Mouse (Mus musculus) embryonic facial prominence, embryonic 11.5 days (tissue): ENCODE measurements at regions not wholly inside any gene's neighbourhood (a gene's known extent, or its start where the extent isn't known, plus 50 kb on each side); places are given as distances from the start of the nearest gene placed in this dataset.
"Not testable (repeated sequence)": the region's sequence is repeated elsewhere in the genome, so short reads cannot be mapped to it uniquely, and the experiment has no call there.

Experiments used
- ATAC-seq: fragments of 200-750 bp; cut with Nextera tagmentation; replicated peaks from 2 replicates; pipeline ENCODE4 v1.8.0; 2017; ENCODE audit warnings: low read depth; ENCODE audit not compliant: insufficient number of reproducible peaks, low FRiP score, low TSS enrichment
- DNase-seq: peaks from one replicate; pipeline ENCODE4 v3.0.0-alpha.2; 2015; ENCODE audit warnings: low spot score
- H3K27ac ChIP-seq: fragments of 300-500 bp; sonication (generic); replicated peaks from 2 replicates; pipeline ENCODE4 v1.5.1; 2014; ENCODE audit warnings: mild to moderate bottlenecking, low read depth, low read length, control low read depth
- H3K27me3 ChIP-seq: fragments of 300-500 bp; sonication (generic); 2 replicates; pipeline ENCODE4 v1.6.1; 2014; ENCODE audit warnings: mild to moderate bottlenecking, low read length, moderate library complexity, mixed read lengths; ENCODE audit not compliant: control insufficient read depth, insufficient read depth
- H3K36me3 ChIP-seq: fragments of 300-500 bp; sonication (generic); replicated peaks from 2 replicates; pipeline ENCODE4 v1.6.1; 2014; ENCODE audit warnings: low read depth, mild to moderate bottlenecking, low read length, moderate library complexity, mixed read lengths; ENCODE audit not compliant: control insufficient read depth, insufficient read depth
- H3K4me1 ChIP-seq: fragments of 300-500 bp; sonication (generic); 2 replicates; pipeline ENCODE4 v1.6.1; 2014; ENCODE audit warnings: low read length, mixed read lengths; ENCODE audit not compliant: control insufficient read depth, insufficient read depth
- H3K4me2 ChIP-seq: fragments of 300-500 bp; sonication (generic); 2 replicates; pipeline ENCODE4 v1.6.1; 2014; ENCODE audit warnings: low read depth, mild to moderate bottlenecking, control low read depth, low read length, moderate library complexity
- H3K4me3 ChIP-seq: fragments of 300-500 bp; sonication (generic); 2 replicates; pipeline ENCODE4 v1.5.1; 2014; ENCODE audit warnings: low read depth, low read length, control low read depth
- H3K9ac ChIP-seq: fragments of 300-500 bp; sonication (generic); replicated peaks from 2 replicates; pipeline ENCODE4 v1.6.1; 2014; ENCODE audit warnings: mild to moderate bottlenecking, control low read depth, low read length
- H3K9me3 ChIP-seq: fragments of 300-500 bp; sonication (generic); replicated peaks from 2 replicates; pipeline ENCODE4 v1.6.1; 2016; ENCODE audit warnings: mild to moderate bottlenecking, low read length, inconsistent platforms, mixed read lengths; ENCODE audit not compliant: control insufficient read depth
- WGBS: fragments of 180-500 bp; shearing (Covaris S2); extraction: QIAGEN DNeasy Blood & Tissue Kit; methylation state at CpG from one replicate; pipeline ENCODE4 v1.1.7; 2014; 5-methylcytosine and 5-hydroxymethylcytosine counted together

- not testable (repeated sequence) for ATAC-seq, H3K27me3 ChIP-seq, H3K9ac ChIP-seq, H3K9me3 ChIP-seq, H3K4me2 ChIP-seq, H3K4me1 ChIP-seq, H3K4me3 ChIP-seq, H3K27ac ChIP-seq, DNase-seq, H3K36me3 ChIP-seq
Measured at GRCm38 (mm10) chr3:31708367-31708766, 193.9 kb upstream of the Kcnmb2 start.

- no peak for DNase-seq
- H3K4me1 ChIP-seq = no peaks in the 10 kb centered on the region
- no peak overlapping the region for H3K9ac ChIP-seq
- no peaks in the 10 kb centered on the region for H3K9me3 ChIP-seq
- 72% methylated on average over 1 of the region's 1 CpGs for WGBS
- H3K27ac ChIP-seq = no peak overlapping the region
- no peak for ATAC-seq
- no peak overlapping the region for H3K4me2 ChIP-seq
- H3K36me3 ChIP-seq = no peaks in the 10 kb centered on the region
- no peak overlapping the region for H3K4me3 ChIP-seq
- no peaks in the 10 kb centered on the region for H3K27me3 ChIP-seq
Measured at GRCm38 (mm10) chr3:31741289-31741688, 161.0 kb upstream of the Kcnmb2 start.

GRCm38 (mm10) chr3:31755881-31756280, 146.4 kb upstream of the Kcnmb2 start:
- no peak for DNase-seq
- ATAC-seq = no peak
- Histone ChIP-seq H3K27me3 (no peaks in the 10 kb centered on the region), H3K4me1 (no peaks in the 10 kb centered on the region), H3K4me2 (no peak overlapping the region), H3K9me3 (no peaks in the 10 kb centered on the region), H3K4me3 (no peak overlapping the region), H3K36me3 (no peaks in the 10 kb centered on the region), H3K27ac (no peak overlapping the region), H3K9ac (no peak overlapping the region)
- 86% methylated on average over 4 of the region's 4 CpGs for WGBS

GRCm38 (mm10) chr3:31769193-31769592, 133.1 kb upstream of the Kcnmb2 start:
- ATAC-seq = no peak
- 87% methylated on average over 1 of the region's 1 CpGs for WGBS
- no peaks in the 10 kb centered on the region for H3K9me3 ChIP-seq
- H3K9ac ChIP-seq = no peak overlapping the region
- no peaks in the 10 kb centered on the region for H3K27me3 ChIP-seq
- no peaks in the 10 kb centered on the region for H3K4me1 ChIP-seq
- H3K4me2 ChIP-seq = no peak overlapping the region
- H3K4me3 ChIP-seq = no peak overlapping the region
- DNase-seq = peak; percentile 60
- H3K27ac ChIP-seq = no peak overlapping the region
- no peaks in the 10 kb centered on the region for H3K36me3 ChIP-seq

- WGBS = 34% methylated on average over 4 of the region's 4 CpGs
Measured at GRCm38 (mm10) chr3:31790342-31790970, 111.9 kb upstream of the Kcnmb2 start.

GRCm38 (mm10) chr3:31793466-31794040, 108.8 kb upstream of the Kcnmb2 start:
- Histone ChIP-seq H3K4me2 (no peak overlapping the region), H3K9ac (no peak overlapping the region), H3K4me3 (no peak overlapping the region), H3K9me3 (no peaks in the 10 kb centered on the region), H3K27me3 (no peaks in the 10 kb centered on the region), H3K4me1 (no peaks in the 10 kb centered on the region), H3K36me3 (no peaks in the 10 kb centered on the region), H3K27ac (no peak overlapping the region)
- DNase-seq = no peak
- ATAC-seq = no peak
- WGBS = 93% methylated on average over 8 of the region's 8 CpGs

More at GRCm38 (mm10) chr3:31790342-31790970, 111.9 kb upstream of the Kcnmb2 start:
- no peak overlapping the region for H3K4me3 ChIP-seq
- H3K27ac ChIP-seq = no peak overlapping the region
- no peaks in the 10 kb centered on the region for H3K9me3 ChIP-seq
- H3K4me2 ChIP-seq = no peak overlapping the region
- H3K4me1 ChIP-seq = no peaks in the 10 kb centered on the region
- H3K9ac ChIP-seq = no peak overlapping the region
- peak; percentile 71 for DNase-seq
- no peak; the same call in 1 of the 2 replicates for ATAC-seq
- no peaks in the 10 kb centered on the region for H3K36me3 ChIP-seq
- no peaks in the 10 kb centered on the region for H3K27me3 ChIP-seq

- Histone ChIP-seq H3K9me3 (no peaks in the 10 kb centered on the region), H3K4me3 (no peak overlapping the region), H3K4me2 (no peak overlapping the region), H3K4me1 (no peaks in the 10 kb centered on the region), H3K27me3 (no peaks in the 10 kb centered on the region), H3K27ac (no peak overlapping the region), H3K36me3 (no peaks in the 10 kb centered on the region), H3K9ac (no peak overlapping the region)
- no peak for ATAC-seq
- no peak for DNase-seq
- 98% methylated on average over 2 of the region's 2 CpGs for WGBS
Measured at GRCm38 (mm10) chr3:31796621-31797020, 105.7 kb upstream of the Kcnmb2 start.

GRCm38 (mm10) chr3:31799192-31799591, 103.1 kb upstream of the Kcnmb2 start:
- DNase-seq (no peak), ATAC-seq (no peak)
- H3K27ac ChIP-seq = no peak overlapping the region
- 90% methylated on average over 4 of the region's 4 CpGs for WGBS
- H3K4me2 ChIP-seq = no peak overlapping the region
- no peaks in the 10 kb centered on the region for H3K9me3 ChIP-seq
- H3K4me3 ChIP-seq = no peak overlapping the region
- no peak overlapping the region for H3K9ac ChIP-seq
- no peaks in the 10 kb centered on the region for H3K36me3 ChIP-seq
- no peaks in the 10 kb centered on the region for H3K27me3 ChIP-seq
- no peaks in the 10 kb centered on the region for H3K4me1 ChIP-seq
